Mouse (Mus musculus) forebrain, embryonic 11.5 days (tissue): Measurements from ENCODE around the gene Tspan15. TPM values are rescaled to one million over a fixed set of nuclear protein-coding genes. Genes with fewer than 3 reads are reported as not detected.

Source experiments
- ATAC-seq: fragments of 200-750 bp; cut with Nextera tagmentation; replicated peaks from 2 replicates; pipeline ENCODE4 v1.8.0; 2017; ENCODE audit warnings: moderate TSS enrichment; ENCODE audit not compliant: low FRiP score
- DNase-seq: peaks from one replicate; pipeline ENCODE4 v3.0.0-alpha.2; 2017; ENCODE audit warnings: low spot score
- H3K27ac ChIP-seq: fragments of 300-500 bp; sonication (generic); 2 replicates; pipeline ENCODE4 v1.5.1; 2014; ENCODE audit warnings: low read depth, low read length
- H3K27me3 ChIP-seq: fragments of 300-500 bp; sonication (generic); 2 replicates; pipeline ENCODE4 v1.6.1; 2014; ENCODE audit warnings: mild to moderate bottlenecking, low read length, mixed read lengths; ENCODE audit not compliant: control insufficient read depth, insufficient read depth
- H3K36me3 ChIP-seq: fragments of 300-500 bp; sonication (generic); 2 replicates; pipeline ENCODE4 v1.6.1; 2014; ENCODE audit warnings: mild to moderate bottlenecking, low read length, moderate library complexity, mixed read lengths; ENCODE audit not compliant: control insufficient read depth, insufficient read depth
- H3K4me1 ChIP-seq: fragments of 300-500 bp; sonication (generic); replicated peaks from 2 replicates; pipeline ENCODE4 v1.6.1; 2014; ENCODE audit warnings: low read length, mixed read lengths; ENCODE audit not compliant: control insufficient read depth, insufficient read depth
- H3K4me2 ChIP-seq: fragments of 300-500 bp; sonication (generic); 2 replicates; pipeline ENCODE4 v1.6.1; 2014; ENCODE audit warnings: low read depth, mild to moderate bottlenecking, low read length, moderate library complexity, mixed read lengths; ENCODE audit not compliant: severe bottlenecking
- H3K4me3 ChIP-seq: fragments of 300-500 bp; sonication (generic); 2 replicates; pipeline ENCODE4 v1.5.1; 2014; ENCODE audit warnings: low read depth, low read length
- H3K9ac ChIP-seq: fragments of 300-500 bp; sonication (generic); 2 replicates; pipeline ENCODE4 v1.6.1; 2014; ENCODE audit warnings: low read length
- H3K9me3 ChIP-seq: fragments of 300-500 bp; sonication (generic); 2 replicates; pipeline ENCODE4 v1.6.1; 2016; ENCODE audit warnings: low read length, mixed read lengths; ENCODE audit not compliant: control insufficient read depth
- WGBS: fragments of 180-500 bp; shearing (Covaris S2); extraction: QIAGEN DNeasy Blood & Tissue Kit; methylation state at CpG from one replicate; pipeline ENCODE4 v1.1.7; 2014; 5-methylcytosine and 5-hydroxymethylcytosine counted together
- polyA plus RNA-seq: library from polyadenylated mRNA; unstranded; fragments of >200 nt; fragmentation: Nextera tagmentation; extraction: Ambion mirVana; gene quantifications from 2 replicates; pipeline ENCODE4 v1.2.1, GENCODE M21; 2014

The Tspan15 gene
- polyA plus RNA-seq, 1 experiment from 2014 or later: 15.5 TPM

DNA sequence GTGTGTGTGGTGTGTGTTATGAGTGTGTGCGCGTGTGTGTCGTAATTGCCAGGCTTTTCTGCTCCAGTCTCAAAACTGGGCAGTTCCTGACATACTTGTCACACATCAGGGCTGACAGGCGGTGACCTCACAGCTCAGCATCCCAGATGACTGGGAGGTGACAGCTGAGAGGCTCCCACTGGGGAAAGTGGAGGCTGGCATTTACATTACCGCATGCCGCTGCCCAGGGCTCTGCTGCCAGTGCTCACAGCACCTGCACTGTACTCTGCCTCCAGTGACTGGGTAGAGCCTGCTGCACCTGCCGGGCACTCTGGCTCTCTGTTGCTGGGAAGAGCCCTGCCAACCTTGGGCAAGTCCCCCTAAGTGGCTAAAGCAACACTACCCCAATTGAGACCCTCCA is 40.2 kb downstream of the Tspan15 start:
- Histone ChIP-seq H3K36me3 (no peaks in the 10 kb centered on the region), H3K27ac (no peak overlapping the region)

DNA sequence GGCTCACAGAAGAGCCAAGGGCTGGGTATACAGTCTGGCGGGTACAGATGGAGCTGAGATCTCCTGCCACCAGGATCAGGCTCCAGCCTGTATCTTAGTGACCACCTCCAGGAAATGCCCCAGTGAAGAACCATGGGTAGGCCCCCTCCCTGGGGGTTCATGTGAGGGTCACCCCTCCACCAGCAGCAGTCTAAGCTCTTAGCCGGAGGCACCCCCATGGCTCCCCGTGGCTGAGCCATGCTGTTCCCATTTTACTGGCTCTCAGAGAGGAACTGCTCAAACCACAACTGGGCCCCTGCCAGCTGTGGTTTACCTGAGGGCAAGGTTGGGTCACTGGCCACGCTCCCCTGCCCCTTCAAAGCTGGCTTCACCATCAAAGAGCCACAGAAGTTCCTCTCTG is 41.1 kb downstream of the Tspan15 start:
- DNase-seq (no peak), ATAC-seq (no peak)
- H3K4me3 ChIP-seq: no peak overlapping the region
- H3K27ac ChIP-seq: no peak overlapping the region
- H3K9me3 ChIP-seq: no peaks in the 10 kb centered on the region
- H3K4me2 ChIP-seq: no peak overlapping the region
- H3K4me1 ChIP-seq: no peaks in the 10 kb centered on the region; the same call in 1 of the 2 replicates
- no peaks in the 10 kb centered on the region for H3K36me3 ChIP-seq
- no peaks in the 10 kb centered on the region for H3K27me3 ChIP-seq
- no peak overlapping the region for H3K9ac ChIP-seq
- WGBS: 70% methylated on average over 4 of the region's 4 CpGs

More for the DNA sequence above, 40.2 kb downstream of the Tspan15 start:
- DNase-seq (no peak), ATAC-seq (no peak)
- H3K4me3 ChIP-seq: no peak overlapping the region
- no peak overlapping the region for H3K4me2 ChIP-seq
- H3K4me1 ChIP-seq: no peaks in the 10 kb centered on the region; the same call in 1 of the 2 replicates
- no peak overlapping the region for H3K9ac ChIP-seq
- no peaks in the 10 kb centered on the region for H3K9me3 ChIP-seq
- H3K27me3 ChIP-seq: no peaks in the 10 kb centered on the region
- WGBS: 89% methylated on average over 7 of the region's 7 CpGs

DNA sequence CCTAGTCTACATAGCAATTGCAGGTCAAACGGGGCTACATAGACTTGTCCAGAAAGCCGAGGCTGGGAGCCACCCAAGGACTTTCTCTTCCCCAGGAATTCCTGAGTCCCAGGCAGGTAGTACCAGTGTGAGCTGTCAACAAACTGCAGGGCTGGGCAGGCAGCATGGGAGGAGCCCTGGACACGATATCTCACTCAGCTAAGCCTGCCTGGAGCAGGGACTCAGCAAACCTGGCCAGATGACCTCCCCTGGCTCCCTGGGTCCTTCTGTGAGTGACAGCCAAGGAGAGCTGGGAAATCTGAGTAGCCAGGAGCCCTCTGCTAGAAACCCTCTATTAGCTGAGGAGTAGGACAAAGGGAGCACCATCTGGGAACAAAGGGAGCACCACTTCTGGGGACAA is 41.7 kb downstream of the Tspan15 start:
- H3K27me3 ChIP-seq: no peaks in the 10 kb centered on the region
- H3K4me3 ChIP-seq: no peak overlapping the region
- no peaks in the 10 kb centered on the region; the same call in 1 of the 2 replicates for H3K4me1 ChIP-seq
- no peaks in the 10 kb centered on the region for H3K9me3 ChIP-seq
- no peak overlapping the region for H3K27ac ChIP-seq
- DNase-seq: no peak
- H3K9ac ChIP-seq: no peak overlapping the region
- 81% methylated on average over 3 of the region's 3 CpGs for WGBS
- no peak for ATAC-seq
- H3K4me2 ChIP-seq: no peak overlapping the region
- H3K36me3 ChIP-seq: no peaks in the 10 kb centered on the region

DNA sequence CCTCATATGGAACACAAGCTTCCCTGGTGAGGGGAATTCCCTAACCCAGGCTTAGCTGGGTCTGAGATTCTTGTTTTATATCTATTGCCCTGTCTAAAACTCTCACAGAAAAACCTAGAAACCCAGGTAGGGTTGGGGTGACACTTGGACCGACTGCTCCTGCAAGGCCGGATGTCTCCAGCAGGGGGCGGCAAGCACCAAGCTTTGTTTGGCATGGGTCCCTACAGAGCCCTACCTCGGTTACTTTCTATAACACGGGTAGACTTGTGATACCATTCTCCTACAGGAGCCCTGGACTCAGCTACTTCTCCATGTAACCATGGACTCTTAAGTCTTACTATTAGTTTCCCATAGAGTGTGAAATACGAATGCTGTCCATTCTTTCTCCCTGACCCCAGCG is 44.2 kb downstream of the Tspan15 start:
- Histone ChIP-seq H3K9me3 (no peaks in the 10 kb centered on the region), H3K27me3 (no peaks in the 10 kb centered on the region), H3K9ac (no peak overlapping the region), H3K4me3 (no peak overlapping the region), H3K4me2 (no peak overlapping the region), H3K27ac (no peak overlapping the region), H3K4me1 (no peaks in the 10 kb centered on the region; the same call in 1 of the 2 replicates), H3K36me3 (no peaks in the 10 kb centered on the region)
- WGBS: 19% methylated on average over 7 of the region's 7 CpGs
- peak; percentile 89 for DNase-seq
- peak; percentile 60; the same call in 1 of the 2 replicates for ATAC-seq

DNA sequence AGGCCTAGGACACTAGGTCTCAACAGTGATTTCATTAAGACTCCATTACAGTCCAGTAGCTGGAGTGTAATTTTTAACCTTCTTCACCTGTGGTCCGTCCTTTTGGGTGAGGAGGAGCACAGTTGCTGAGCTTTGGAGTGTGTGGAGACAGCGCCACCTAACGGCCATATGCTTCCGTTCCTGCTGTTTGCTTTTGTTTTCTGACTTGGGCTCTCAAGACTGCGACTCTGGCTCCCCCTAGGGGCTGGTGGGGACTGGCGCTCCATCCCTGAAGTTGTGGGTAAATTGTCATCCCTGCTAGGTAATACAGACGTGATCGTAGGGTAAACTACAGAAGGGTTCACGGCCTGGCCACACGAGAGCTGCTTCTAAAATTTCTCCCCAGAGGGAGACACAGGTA is 48.0 kb downstream of the Tspan15 start:
- DNase-seq (peak; percentile 98), ATAC-seq (peak; percentile 44; the same call in 1 of the 2 replicates)
- no peak overlapping the region for H3K4me2 ChIP-seq
- no peak overlapping the region for H3K4me3 ChIP-seq
- H3K36me3 ChIP-seq: no peaks in the 10 kb centered on the region
- H3K4me1 ChIP-seq: no peaks in the 10 kb centered on the region
- H3K27ac ChIP-seq: no peak overlapping the region
- no peak overlapping the region for H3K9ac ChIP-seq
- no peaks in the 10 kb centered on the region for H3K27me3 ChIP-seq
- WGBS: 4% methylated on average over 10 of the region's 10 CpGs
- no peaks in the 10 kb centered on the region for H3K9me3 ChIP-seq

DNA sequence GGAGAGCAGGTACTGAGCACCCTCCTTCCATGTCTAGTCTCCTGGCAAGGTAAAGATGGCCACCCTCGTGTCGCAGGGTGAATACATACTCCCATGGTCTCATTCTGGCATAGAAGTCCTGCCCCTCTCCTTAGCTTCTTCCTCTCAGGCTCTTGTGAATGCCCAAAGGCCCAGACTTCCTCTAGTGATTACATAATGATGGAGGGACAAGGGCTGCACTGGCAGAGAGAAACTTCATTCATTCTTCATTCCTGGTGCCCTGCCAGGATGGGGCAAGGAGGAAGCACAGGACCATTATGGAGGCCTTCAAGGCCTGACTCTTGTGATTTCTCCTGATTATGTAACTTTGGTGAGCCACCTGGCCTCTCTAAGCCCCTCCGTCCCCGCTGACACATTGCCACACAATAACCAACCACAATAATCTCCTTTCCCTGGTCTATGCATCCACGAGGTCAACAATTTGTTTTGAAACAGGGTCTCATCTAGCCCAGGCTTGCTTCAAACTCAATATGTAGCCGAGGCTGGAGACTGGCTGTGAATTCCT is 48.5 kb downstream of the Tspan15 start:
- H3K9ac ChIP-seq: no peak overlapping the region
- H3K9me3 ChIP-seq: no peaks in the 10 kb centered on the region
- H3K4me3 ChIP-seq: no peak overlapping the region
- ATAC-seq (no peak), DNase-seq (no peak)
- no peaks in the 10 kb centered on the region for H3K4me1 ChIP-seq
- no peaks in the 10 kb centered on the region for H3K36me3 ChIP-seq
- H3K27me3 ChIP-seq: no peaks in the 10 kb centered on the region
- no peak overlapping the region for H3K27ac ChIP-seq
- H3K4me2 ChIP-seq: no peak overlapping the region
- 68% methylated on average over 6 of the region's 6 CpGs for WGBS

DNA sequence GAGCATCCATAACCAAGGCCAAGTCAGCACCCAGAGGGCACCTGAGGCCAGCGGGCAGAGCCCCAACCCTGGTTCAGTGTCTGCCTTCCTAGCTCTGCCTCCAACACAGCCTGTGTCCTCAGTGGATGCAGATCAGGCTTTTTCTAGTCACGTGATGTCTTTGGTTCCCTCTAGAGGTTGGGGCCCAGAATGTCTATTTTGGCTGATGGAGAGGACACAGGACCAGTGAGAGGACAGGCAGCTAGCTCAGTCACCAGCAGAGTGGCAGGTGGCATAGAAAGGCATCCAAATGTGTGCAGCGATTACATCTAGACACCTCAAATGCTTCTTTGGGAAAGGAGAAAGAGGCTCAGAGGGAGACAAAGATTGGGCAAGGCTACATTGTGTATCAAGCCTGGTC is 49.4 kb downstream of the Tspan15 start:
- ATAC-seq: no peak
- H3K27ac ChIP-seq: no peak overlapping the region

DNA sequence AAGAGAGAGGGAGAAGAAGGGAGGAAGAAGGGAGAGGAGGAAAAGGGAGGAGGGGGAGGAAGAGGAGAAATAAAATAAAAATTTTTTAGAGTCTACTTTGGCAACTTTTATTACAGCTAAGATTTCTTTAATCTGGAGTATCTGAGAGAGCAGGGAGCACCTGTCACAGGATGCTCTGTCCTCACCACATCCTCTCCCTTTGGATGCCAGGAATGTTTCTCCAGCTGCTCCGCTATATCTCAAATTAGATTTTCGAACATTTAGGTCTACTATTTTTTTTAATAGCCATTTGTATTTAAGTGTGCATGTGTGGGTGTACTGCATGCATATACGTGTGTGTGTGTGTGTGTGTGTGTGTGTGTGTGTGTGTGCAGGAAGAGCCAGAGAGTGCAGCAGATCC is 51.1 kb downstream of the Tspan15 start:
- DNase-seq (no peak), ATAC-seq (no peak)
- H3K4me2 ChIP-seq: no peak overlapping the region
- H3K27me3 ChIP-seq: 0 out of 2 replicates have a peak, but pooled peaks cover 2% of the 10 kb centered on the region
- H3K27ac ChIP-seq: no peak overlapping the region
- no peaks in the 10 kb centered on the region for H3K4me1 ChIP-seq
- H3K9ac ChIP-seq: no peak overlapping the region
- 93% methylated on average over 3 of the region's 3 CpGs for WGBS
- no peaks in the 10 kb centered on the region for H3K9me3 ChIP-seq
- H3K4me3 ChIP-seq: no peak overlapping the region
- H3K36me3 ChIP-seq: no peaks in the 10 kb centered on the region

More for the DNA sequence above, 49.4 kb downstream of the Tspan15 start:
- Histone ChIP-seq H3K9ac (no peak overlapping the region), H3K9me3 (no peaks in the 10 kb centered on the region), H3K4me1 (no peaks in the 10 kb centered on the region), H3K36me3 (no peaks in the 10 kb centered on the region), H3K4me2 (no peak overlapping the region), H3K4me3 (no peak overlapping the region), H3K27me3 (no peaks in the 10 kb centered on the region)
- WGBS: 38% methylated on average over 3 of the region's 3 CpGs
- no peak for DNase-seq
